Mouse (Mus musculus) forebrain, postnatal 0 days (tissue): ENCODE results near the gene En1. TPM values are rescaled to one million over a fixed set of nuclear protein-coding genes. Genes with fewer than 3 reads are reported as not detected.

Experiments
- ATAC-seq: fragments of 200-750 bp; cut with Nextera tagmentation; 2 replicates; pipeline ENCODE4 v1.8.0; 2017; ENCODE audit warnings: mild to moderate bottlenecking, moderate library complexity
- DNase-seq: peaks from one replicate; pipeline ENCODE4 v3.0.0-alpha.2; 2015
- H3K27ac ChIP-seq: fragments of 300-500 bp; sonication (generic); 2 replicates; pipeline ENCODE4 v1.5.1; 2014; ENCODE audit warnings: low read depth, mild to moderate bottlenecking, antibody characterized with exemption, low read length, moderate library complexity, mixed read lengths
- H3K27me3 ChIP-seq: fragments of 300-500 bp; sonication (generic); 2 replicates; pipeline ENCODE4 v1.6.1; 2014; ENCODE audit warnings: mild to moderate bottlenecking, low read length, mixed read lengths; ENCODE audit not compliant: insufficient read depth
- H3K36me3 ChIP-seq: fragments of 300-500 bp; sonication (generic); 2 replicates; pipeline ENCODE4 v1.6.1; 2014; ENCODE audit warnings: mild to moderate bottlenecking, moderate library complexity; ENCODE audit not compliant: insufficient read depth
- H3K4me1 ChIP-seq: fragments of 300-500 bp; sonication (generic); 2 replicates; pipeline ENCODE4 v1.6.1; 2014; ENCODE audit warnings: antibody characterized with exemption; ENCODE audit not compliant: insufficient read depth
- H3K4me2 ChIP-seq: fragments of 300-500 bp; sonication (generic); 2 replicates; pipeline ENCODE4 v1.6.1; 2014; ENCODE audit warnings: low read depth, mild to moderate bottlenecking, moderate library complexity
- H3K4me3 ChIP-seq: fragments of 300-500 bp; sonication (generic); 2 replicates; pipeline ENCODE4 v1.5.1; 2014; ENCODE audit warnings: low read depth, low read length, mixed read lengths
- H3K9ac ChIP-seq: fragments of 300-500 bp; sonication (generic); 2 replicates; pipeline ENCODE4 v1.6.1; 2014; ENCODE audit warnings: mild to moderate bottlenecking
- H3K9me3 ChIP-seq: fragments of 300-500 bp; sonication (generic); 2 replicates; pipeline ENCODE4 v1.6.1; 2016; ENCODE audit warnings: low read length
- CTCF ChIP-seq: sonication (generic); IDR thresholded peaks from 2 replicates; pipeline ENCODE4 v1.5.1; 2016; ENCODE audit warnings: antibody characterized with exemption, control low read depth, low read depth
- WGBS: fragments of 180-500 bp; shearing (Covaris S2); extraction: QIAGEN DNeasy Blood & Tissue Kit; methylation state at CpG from one replicate; pipeline ENCODE4 v1.1.7; 2014; 5-methylcytosine and 5-hydroxymethylcytosine counted together
- polyA plus RNA-seq: library from polyadenylated mRNA; unstranded; fragments of >200 nt; fragmentation: Nextera tagmentation; extraction: Ambion mirVana; gene quantifications from 2 replicates; pipeline ENCODE4 v1.2.1, GENCODE M21; 2015
- total RNA-seq: library from RNA; depleted of rRNA; stranded (reverse); fragments of >200 nt; gene quantifications from 2 replicates; pipeline ENCODE4 v1.2.3, GENCODE M21; 2014

The En1 gene
- total and polyA plus RNA-seq, 2 experiments from 2014 or later = 0.18 to 0.29 TPM

DNA sequence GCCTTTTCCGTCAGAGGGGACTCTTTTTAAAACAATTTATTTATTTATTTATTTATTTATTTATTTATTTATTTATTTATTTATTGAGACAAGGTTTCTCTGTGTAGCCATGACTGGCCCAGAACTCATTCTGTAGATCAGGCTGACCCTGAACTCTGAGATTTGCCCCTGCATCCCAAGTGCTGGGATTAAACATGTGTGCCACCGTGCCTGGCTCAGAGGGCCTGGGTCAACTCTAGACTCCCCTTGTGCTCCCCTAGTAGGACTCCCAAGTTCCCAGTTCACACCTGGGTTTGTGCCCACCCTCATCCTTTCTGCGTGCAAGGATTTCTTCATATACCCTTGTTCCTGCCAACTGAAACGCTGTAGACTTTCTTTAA lies 25.4 kb downstream of the En1 start:
- no peaks in the 10 kb centered on the region for H3K9me3 ChIP-seq
- ATAC-seq = no peak
- no peak overlapping the region for H3K27ac ChIP-seq
- DNase-seq = no peak
- H3K4me3 ChIP-seq = no peak overlapping the region
- H3K36me3 ChIP-seq = no peaks in the 10 kb centered on the region
- H3K27me3 ChIP-seq = peaks cover 39% of the 10 kb centered on the region
- TF ChIP-seq CTCF = no peak
- no peak overlapping the region for H3K4me2 ChIP-seq
- H3K9ac ChIP-seq = no peak overlapping the region
- 58% methylated on average over 4 of the region's 4 CpGs for WGBS
- H3K4me1 ChIP-seq = no peaks in the 10 kb centered on the region

DNA sequence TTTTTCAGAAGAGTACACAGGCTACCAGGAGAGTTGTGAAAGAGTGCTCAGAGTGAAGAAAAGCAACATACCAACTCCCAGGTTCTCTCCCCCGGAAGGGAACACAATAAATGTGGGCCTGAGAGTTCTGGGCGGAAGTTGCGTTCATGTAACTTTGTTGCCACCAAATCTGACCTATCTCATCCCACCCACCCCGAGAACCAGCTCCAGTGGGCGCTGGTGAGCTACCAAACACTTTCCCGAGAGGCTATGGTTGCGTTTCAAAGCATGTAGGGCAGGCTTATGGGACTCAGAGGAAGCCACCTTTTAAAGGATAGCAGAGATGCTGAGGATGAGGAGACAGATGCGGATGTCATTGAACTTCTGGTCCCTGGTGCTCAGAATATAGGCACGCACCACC lies 26.6 kb downstream of the En1 start:
- no peaks in the 10 kb centered on the region for H3K9me3 ChIP-seq

DNA sequence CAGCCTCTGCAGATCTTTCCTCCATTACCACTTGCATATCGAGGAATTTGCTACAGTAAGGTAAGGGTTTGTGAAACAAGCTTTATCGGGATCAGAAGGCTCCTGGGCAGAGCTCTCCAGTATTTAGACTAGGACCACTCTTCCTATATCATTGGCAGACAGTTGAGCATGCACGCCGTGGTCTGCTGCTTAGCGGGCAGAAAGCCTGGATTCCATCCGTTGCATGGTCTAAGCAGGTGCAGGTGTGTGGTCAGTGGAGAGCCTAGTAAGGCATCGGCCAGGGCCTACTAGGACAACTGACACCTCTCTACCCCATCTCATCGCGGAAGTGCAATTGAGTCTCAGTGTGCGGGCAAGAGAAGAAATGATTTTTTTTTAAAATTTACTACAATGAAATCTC lies 41.2 kb downstream of the En1 start:
- peak; percentile 25; the same call in 1 of the 2 replicates for ATAC-seq
- 11% methylated on average over 10 of the region's 10 CpGs for WGBS
- peak overlapping the region; percentile 41 for H3K4me2 ChIP-seq
- 0 out of 2 replicates have a peak, but pooled peaks cover 6% of the 10 kb centered on the region for H3K4me1 ChIP-seq
- no peaks in the 10 kb centered on the region for H3K9me3 ChIP-seq
- H3K4me3 ChIP-seq = peak overlapping the region; percentile 26
- H3K27ac ChIP-seq = no peak overlapping the region
- no peak for TF ChIP-seq CTCF
- DNase-seq = no peak
- no peaks in the 10 kb centered on the region; the same call in none of the 2 replicates for H3K27me3 ChIP-seq
- H3K36me3 ChIP-seq = no peaks in the 10 kb centered on the region
- no peak overlapping the region for H3K9ac ChIP-seq

More for the DNA sequence above, 26.6 kb downstream of the En1 start:
- no peak for DNase-seq
- H3K27me3 ChIP-seq = peaks cover 28% of the 10 kb centered on the region
- no peak overlapping the region for H3K27ac ChIP-seq
- 57% methylated on average over 9 of the region's 9 CpGs for WGBS
- H3K4me1 ChIP-seq = no peaks in the 10 kb centered on the region
- H3K9ac ChIP-seq = no peak overlapping the region
- TF ChIP-seq CTCF = peak; percentile 42
- H3K4me2 ChIP-seq = no peak overlapping the region
- H3K4me3 ChIP-seq = no peak overlapping the region
- no peaks in the 10 kb centered on the region for H3K36me3 ChIP-seq
- no peak for ATAC-seq

DNA sequence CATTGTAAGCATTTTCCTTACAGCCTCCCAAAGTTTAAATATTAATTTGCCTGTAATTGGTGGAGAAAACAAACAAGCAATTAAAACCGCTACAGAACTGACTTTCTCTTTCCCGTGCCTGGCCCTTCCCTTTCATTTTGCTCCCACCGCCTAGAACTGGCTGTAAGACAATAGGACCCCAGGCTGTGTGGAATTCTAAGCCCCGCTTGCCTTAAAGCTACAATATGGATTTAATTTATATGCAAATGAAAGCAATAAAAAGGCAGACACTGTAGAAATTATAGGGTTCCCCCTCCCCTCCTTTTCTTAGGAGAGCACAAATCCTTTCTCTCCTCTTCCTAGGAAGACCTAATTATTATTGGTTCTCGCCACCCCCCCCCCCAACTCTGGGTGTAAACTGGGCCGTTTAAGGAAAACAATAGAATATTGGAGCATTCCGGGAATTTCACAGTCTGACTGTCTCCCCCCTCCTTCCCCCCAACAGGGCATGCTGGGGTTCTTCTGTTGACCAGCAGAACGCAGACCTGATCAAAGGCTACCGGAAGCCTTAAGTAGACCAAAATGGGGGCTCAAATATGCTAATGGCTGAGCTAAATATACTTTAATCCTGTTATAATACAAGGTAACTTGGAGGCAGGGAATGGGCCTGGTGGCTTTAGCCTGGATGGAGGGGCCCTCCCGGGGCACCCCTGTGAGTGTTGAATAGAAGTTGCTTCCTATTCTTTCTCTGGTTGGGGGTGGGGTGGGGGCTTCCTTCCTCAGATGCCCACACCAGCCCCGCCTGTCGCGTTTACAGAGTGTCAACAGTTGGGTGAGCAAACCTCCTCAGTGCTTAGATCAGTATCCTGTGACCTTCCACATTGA lies 41.9 kb downstream of the En1 start:
- 5% methylated on average over 13 of the region's 13 CpGs for WGBS
- H3K9me3 ChIP-seq = no peaks in the 10 kb centered on the region
- ATAC-seq = peak; percentile 80
- H3K9ac ChIP-seq = no peak overlapping the region
- peak; percentile 39 for DNase-seq
- no peaks in the 10 kb centered on the region for H3K36me3 ChIP-seq
- TF ChIP-seq CTCF = no peak
- no peak overlapping the region for H3K27ac ChIP-seq
- peak overlapping the region; percentile 26 for H3K4me3 ChIP-seq
- H3K4me2 ChIP-seq = peak overlapping the region; percentile 41
- H3K27me3 ChIP-seq = no peaks in the 10 kb centered on the region; the same call in none of the 2 replicates
- 0 out of 2 replicates have a peak, but pooled peaks cover 6% of the 10 kb centered on the region for H3K4me1 ChIP-seq

DNA sequence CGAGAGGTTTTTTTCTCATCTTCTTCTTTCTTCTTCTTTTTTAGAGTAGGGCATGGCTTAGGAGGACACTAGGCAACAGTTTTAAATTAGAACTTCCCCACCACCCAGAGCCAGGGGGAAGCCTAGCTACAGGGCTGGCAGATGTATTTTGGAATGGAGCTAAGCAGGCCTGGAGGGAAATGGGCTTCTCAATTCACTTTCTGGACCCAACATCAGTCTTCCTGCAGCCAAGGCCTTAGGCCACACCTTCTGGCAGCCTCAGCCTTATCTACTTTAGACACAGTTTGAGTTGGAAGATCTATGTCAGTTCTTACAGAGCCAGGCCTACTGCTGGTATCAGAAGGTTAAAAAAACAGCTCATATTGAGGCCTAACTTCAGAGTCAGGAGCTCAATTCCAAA lies 42.5 kb downstream of the En1 start:
- H3K27me3 ChIP-seq = no peaks in the 10 kb centered on the region; the same call in none of the 2 replicates
- H3K9ac ChIP-seq = no peak overlapping the region
- no peaks in the 10 kb centered on the region for H3K9me3 ChIP-seq
- WGBS = 33% methylated on average over 1 of the region's 1 CpGs
- no peak for DNase-seq
- H3K4me2 ChIP-seq = no peak overlapping the region
- no peak overlapping the region for H3K27ac ChIP-seq
- TF ChIP-seq CTCF = no peak
- H3K4me3 ChIP-seq = no peak overlapping the region
- H3K36me3 ChIP-seq = no peaks in the 10 kb centered on the region
- ATAC-seq = no peak
- 0 out of 2 replicates have a peak, but pooled peaks cover 6% of the 10 kb centered on the region for H3K4me1 ChIP-seq

DNA sequence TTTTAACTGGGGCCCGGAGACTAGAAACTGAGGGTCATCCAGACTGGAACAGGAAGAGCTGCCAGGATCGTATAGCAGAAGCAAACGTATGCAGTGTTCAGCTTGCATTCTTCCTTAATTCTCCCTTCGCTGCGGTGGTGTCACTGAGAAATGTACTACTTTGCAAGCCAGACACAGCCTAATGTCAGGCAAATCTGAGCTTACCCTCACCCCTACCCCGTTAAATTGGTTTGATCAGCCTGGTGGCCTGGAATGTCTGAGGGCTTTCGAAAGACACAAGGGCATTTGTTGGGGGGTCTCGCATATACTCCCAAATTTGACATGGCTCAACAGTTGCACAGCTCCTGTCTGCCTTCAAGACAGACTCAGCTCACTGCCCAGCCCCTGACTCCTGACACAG lies 47.9 kb downstream of the En1 start:
- no peaks in the 10 kb centered on the region for H3K27me3 ChIP-seq
- H3K9ac ChIP-seq = no peak overlapping the region
- 74% methylated on average over 8 of the region's 8 CpGs for WGBS
- no peaks in the 10 kb centered on the region for H3K9me3 ChIP-seq
- H3K4me3 ChIP-seq = no peak overlapping the region
- DNase-seq (no peak), ATAC-seq (no peak)
- no peaks in the 10 kb centered on the region for H3K4me1 ChIP-seq
- no peak for TF ChIP-seq CTCF
- H3K36me3 ChIP-seq = no peaks in the 10 kb centered on the region
- no peak overlapping the region for H3K4me2 ChIP-seq
- no peak overlapping the region for H3K27ac ChIP-seq

DNA sequence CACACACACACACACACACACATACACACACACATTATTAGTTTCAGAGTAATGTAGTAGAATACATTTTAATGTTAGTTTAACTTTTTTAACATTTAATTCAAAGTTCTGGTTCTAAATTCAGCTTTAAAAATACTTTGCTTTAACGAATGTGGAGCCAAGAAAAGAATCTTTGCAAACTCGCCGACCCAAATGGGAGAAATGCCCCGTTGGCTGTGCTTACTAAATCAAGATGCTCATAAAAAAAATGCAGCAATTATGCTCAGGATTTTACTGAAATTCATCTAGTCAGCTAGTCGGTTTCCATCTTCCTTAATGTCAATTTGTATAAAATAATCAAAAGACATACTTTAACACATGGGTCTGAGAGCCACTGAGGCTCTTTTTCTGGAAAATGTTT lies 49.8 kb downstream of the En1 start:
- Histone ChIP-seq H3K9ac (no peak overlapping the region), H3K36me3 (no peaks in the 10 kb centered on the region), H3K9me3 (no peaks in the 10 kb centered on the region), H3K27ac (no peak overlapping the region), H3K4me2 (no peak overlapping the region), H3K27me3 (no peaks in the 10 kb centered on the region), H3K4me3 (no peak overlapping the region), H3K4me1 (no peaks in the 10 kb centered on the region)
- peak; percentile 18; the same call in 1 of the 2 replicates for ATAC-seq
- DNase-seq = peak; percentile 57
- no peak for TF ChIP-seq CTCF
- WGBS = 62% methylated on average over 5 of the region's 5 CpGs
